Mouse (Mus musculus) layer of hippocampus, postnatal 14 days (tissue): ENCODE measurements around the gene Mmrn1. TPM values are rescaled to one million over a fixed set of nuclear protein-coding genes. Genes with fewer than 3 reads are reported as not detected.

Experiments
- DNase-seq, 2 experiments: peaks; one replicate each; pipeline ENCODE4 v3.0.0; 2021 to 2022; ENCODE audit warnings: low spot score in 2 of 2, mixed read lengths in 1 of 2
- total RNA-seq, 2 experiments: library from RNA; stranded (reverse); gene quantifications; 2 replicates each; pipeline ENCODE4 v1.2.3; 2021

Mmrn1 gene
- total RNA-seq, 2 experiments from 2014 or later = 0.36 to 0.44 TPM

DNA sequence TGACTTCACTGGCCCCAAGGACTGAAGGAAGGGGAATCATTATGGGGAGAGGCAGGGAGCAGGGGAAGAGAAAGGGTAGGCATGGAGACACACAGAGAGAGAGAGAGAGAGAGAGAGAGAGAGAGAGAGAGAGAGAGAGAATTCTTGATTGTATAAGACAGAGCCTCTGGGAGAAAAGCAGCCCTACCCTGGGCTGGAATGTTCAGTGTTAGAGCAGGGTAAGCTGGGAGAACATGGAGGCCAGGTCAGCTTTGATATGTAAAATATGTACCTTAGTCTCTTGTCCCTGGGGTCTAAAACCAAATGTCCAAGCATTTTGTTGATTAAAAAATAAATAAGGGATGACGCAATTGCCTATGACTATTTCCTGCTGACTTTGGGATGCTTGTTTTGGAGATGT, 67.6 kb downstream of the Mmrn1 start:
- no peak for DNase-seq

DNA sequence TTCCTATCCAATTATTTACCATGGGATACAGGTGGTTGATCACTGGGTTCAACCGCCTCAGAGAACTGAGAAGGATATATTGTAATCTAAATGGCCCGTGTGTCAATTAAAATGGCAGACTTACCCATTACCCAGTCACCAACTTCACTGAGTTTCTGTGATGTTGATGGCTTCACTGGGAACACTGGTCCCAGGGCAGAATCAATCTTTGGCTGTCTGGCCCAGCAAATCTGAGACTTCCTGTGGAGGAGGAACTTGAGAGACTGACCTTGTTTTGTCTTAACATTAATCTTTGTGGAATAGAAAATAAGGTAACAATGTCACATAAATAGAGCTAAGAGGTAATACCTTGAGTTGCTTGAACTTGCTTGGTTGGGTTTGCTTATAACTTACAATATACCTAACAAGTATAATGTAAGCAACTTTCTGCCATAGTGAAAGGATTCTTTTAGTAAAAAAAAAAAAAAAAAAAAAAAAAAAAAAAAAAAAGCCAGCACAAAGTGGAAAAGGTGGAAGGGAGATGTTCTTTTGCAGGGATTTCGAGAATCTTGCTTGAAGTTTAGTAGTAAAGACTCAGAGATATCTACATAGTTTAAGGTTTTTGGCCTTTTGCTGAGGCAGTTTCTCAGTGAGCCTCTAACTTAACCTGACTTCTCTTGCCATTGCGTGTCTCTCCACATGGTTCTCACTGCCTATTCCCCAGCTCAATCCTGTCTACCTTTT, 68.8 kb downstream of the Mmrn1 start:
- DNase-seq = no peak

DNA sequence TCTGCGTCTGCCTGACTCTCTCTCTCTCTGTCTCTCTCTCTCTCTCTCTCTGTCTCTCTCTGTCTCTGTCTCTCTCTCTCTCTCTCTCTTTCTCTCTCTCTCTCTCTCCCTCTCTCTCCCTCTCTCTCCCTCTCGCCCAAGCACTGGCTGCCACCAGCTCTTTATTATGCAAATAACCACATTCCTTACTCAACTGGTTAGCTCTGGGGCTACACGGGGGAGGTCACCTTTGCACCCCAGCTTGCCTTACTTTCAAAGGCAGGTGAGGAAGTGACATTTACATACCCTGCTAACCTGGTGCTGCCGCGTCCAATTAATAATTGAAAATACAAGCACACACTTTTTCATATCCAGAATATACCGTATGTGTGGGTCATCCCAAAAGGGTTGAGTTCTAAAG, 69.3 kb downstream of the Mmrn1 start:
- DNase-seq = no peak

DNA sequence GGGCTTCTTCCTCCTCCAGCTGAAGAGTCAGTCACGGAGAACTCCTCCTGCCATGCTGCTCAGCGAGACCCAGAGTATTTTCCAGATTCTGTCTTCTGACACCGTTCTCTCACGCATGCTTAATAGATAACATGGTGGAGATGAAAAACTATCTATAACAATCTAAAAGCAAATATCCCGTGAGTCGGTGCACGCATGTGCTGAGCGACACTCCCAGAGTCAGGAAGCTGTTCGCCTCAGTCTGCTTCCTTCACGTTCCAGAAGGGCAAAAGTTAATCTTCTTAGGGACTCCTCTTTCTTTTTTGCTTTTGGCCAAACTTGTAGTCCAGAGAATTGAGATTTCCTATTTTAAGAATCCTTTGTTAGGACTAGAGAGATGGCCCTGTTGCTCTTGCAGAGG, 69.7 kb downstream of the Mmrn1 start:
- DNase-seq = no peak

DNA sequence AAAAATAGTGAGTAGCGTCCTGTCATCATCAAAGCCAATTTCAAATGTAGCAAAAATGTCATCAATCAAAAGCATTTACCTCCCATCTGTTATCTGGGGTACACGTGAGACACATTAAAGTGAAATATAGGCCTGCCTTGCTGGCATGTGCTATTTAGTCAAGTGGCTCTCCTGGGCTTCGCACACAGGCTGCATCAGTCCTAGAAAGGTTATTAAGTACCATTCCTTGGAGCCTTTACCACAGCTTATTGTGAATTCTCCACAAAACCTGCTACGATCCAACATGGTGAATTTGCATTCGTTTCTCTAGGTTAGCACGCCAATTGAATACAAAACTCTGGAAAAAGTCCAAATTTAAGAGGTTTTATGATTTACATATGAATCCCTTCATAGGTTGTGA, 70.8 kb downstream of the Mmrn1 start:
- DNase-seq = no peak

DNA sequence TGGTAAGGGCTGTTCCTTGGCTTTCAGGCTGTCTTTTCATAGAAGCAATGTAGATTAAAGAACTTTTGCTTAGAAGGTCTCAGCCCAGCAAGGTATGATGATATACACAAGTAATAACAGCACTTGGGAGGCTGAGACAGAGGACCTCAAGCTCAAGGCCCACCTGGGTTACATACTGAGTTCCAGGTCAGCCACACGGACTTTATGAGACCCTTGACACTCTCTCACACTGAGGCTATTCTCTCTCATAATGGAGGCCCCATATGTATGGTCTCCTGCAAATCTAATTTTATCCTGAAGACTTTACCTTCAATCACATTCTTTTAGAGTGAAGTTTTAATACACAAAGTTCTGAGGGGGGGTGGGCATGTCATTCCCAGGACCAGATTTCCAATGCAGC, 71.6 kb downstream of the Mmrn1 start:
- DNase-seq = no peak

DNA sequence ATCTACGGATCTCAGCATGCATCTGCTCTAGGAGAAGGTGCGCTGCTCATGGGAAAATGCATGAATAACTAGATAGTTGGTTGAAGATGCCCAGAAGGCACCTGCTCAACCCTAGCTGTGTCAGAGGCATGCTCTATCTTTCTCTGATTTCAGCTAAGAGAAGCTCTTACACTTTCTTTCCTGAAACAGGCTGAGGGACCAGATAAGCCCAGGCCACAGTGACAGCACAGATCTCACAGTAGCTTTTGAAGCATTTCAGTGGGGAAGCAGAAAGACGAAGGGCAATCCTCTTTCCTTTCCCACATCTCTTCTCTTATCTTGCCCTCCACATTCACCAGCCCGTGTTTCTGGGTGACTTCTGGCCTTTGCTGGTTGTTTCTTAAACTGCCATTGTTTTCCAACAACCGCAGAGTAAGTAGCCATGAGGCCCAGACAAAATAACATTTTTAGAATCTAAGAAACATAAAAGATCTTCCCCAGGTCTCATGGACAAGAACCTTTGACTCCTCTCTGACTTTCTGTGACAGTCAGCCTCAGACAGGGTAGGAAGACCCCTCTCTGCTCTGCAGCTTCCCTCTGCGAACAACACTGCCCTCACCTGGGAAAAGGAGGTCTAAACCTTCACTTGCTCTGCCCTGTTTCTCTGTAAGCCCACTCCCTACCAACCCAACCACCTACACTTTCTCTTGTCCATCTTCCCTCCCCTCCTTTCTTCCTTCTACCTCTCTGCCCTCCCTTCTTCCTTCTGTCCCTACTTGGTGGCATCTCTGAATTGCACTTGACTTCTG, 76.4 kb downstream of the Mmrn1 start:
- DNase-seq = no peak

DNA sequence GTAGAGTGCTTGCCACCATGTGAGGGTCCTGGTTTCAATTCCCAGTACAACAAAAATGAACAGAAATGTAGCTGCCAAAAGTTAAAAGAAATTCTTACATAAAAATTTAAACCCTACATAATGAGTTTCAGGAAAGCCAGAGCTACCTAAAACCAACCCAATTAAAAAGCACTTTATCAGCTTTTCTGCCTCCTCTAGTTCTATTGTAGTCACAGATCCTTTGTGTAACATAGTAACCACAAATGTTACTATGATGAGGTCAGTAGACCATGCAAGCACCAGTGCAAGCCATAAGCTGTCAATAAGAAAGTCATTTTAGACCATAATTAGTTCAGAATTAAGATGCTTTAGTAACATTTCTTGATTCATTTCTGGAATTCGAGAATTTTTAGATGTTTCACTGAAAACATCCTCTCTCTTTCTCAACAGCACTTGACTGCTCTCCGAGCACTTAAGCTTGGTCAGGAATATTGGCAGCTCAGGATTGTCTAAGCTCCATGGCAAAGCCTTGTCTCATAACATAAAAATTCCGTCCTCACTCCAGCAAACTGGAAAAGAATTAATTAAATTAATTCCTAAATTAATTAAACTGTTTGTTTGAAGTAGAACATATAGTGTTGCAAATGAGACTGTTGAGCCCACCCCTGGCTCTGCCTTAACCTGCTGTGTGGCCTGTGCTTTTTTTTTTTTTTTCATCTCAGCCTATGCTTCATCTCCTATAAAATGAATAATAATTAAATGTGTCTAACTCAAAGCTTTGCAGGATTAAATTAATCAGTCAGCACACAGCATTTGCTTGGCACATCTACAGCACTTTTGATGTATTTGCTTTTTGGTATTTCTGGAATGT, 79.4 kb downstream of the Mmrn1 start:
- no peak for DNase-seq

DNA sequence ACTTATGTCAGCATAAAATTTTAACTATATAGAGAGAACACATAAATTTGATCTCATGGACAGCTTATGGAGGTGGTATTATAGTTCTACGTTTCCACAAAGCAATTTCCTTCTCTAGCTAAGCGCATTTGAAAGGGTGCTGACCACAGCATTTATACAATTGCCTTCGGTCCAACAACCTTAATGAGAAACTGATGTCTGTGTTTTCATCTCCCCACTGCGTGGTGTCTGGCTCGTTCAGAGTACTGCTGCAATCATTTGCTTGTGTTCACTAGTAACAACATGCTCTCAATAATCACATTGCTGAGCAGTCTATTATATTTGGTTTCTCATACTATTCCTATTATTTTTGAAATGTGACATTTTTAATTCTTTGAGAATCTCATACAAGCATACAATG, 89.0 kb downstream of the Mmrn1 start:
- no peak for DNase-seq

DNA sequence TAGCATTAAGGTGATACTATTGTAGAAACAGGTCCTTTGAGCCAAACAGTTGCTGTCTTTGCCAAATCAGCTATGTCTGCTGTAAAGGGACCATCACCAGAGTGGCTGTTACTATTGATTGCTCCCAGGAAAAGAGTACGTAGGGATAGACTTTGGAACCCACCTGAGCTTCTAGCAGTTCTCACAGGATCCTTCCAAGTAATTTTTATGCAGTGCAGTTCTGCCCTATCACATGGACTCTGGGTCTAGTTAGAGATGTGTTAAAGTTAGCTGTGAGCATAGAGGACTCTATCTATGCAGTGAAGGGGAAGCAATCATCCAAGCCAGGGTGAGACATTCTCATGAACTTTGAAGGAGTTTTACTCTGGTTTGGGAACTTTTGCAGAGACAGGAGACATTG, 94.9 kb downstream of the Mmrn1 start:
- DNase-seq = no peak

DNA sequence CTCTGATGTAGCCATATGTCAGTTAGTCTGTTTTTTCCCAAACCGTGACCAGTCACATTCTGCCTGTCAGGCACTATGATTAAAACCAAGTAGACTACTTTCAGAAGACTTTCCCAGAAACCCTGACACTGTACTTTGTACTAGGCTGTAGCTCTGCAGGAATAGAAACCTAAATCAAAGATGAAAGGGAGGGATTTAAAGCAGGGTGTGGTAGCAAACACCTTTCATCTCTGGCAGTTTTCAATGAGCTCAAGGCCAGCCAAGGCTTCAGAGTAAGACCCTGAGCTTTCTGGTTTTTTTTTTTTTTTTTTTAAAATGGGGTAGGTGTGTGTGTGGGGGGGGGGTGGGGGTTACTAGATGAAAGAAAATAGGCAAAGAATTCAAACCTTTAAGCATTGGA, 96.2 kb downstream of the Mmrn1 start:
- no peak for DNase-seq

DNA sequence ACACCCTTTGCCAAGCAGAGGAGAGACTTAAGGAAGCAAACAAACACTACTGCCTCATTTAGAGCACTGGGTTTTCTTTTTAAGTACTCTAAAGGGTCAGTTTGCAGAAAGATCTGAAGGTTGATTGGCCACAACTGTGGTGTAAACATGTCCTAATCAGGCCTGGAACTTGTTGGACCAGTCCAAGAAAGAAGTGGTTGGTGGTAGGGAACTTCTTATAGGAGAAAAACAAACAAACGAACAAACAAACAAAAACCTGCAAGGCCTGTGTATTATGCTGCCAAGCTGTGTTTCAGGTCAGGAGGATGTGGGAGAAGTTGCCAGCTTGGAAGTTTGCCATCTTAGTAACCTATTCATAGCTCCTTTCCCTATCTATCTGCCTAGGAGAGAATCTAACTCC, 108.5 kb downstream of the Mmrn1 start:
- DNase-seq = no peak

Other genes starting within 250 kb of the Mmrn1 start
- gene Snca, start 95.1 kb upstream of the Mmrn1 start, total RNA-seq = 100 to 1,000 TPM; 805 to 847 TPM